Mouse (Mus musculus): ENCODE results near the gene Sfn. TPM values are rescaled to one million over a fixed set of nuclear protein-coding genes. Genes with fewer than 3 reads are reported as not detected.
A peak's percentile ranks its signal among the peaks of the same experiment; 100 is the strongest.

Sfn gene
- total and polyA plus RNA-seq, 2 experiments = 0.54 to 0.55 TPM

- no peaks in the 10 kb centered on the region for H3K4me1 ChIP-seq (ENCODE audit: control insufficient read depth, insufficient read depth, low read length)
- no peak overlapping the region for H3K9ac ChIP-seq (ENCODE audit: low read depth, low read length)
- WGBS = 22% methylated on average over 6 of the region's 6 CpGs
- peak; percentile 17 for DNase-seq (ENCODE audit: extremely low read depth, low read depth, low spot score)
- H3K4me3 ChIP-seq (ENCODE audit: insufficient read depth, low read depth, low read length) = no peak overlapping the region
- no peaks in the 10 kb centered on the region for H3K79me2 ChIP-seq (ENCODE audit: control insufficient read depth, insufficient read depth, low read length)
- H3K27me3 ChIP-seq (ENCODE audit: control insufficient read depth, insufficient read depth, low read length) = no peaks in the 10 kb centered on the region
- TF ChIP-seq POLR2A (IDR thresholded peaks at IDR 0.05; ENCODE audit: extremely low read depth, insufficient read depth, low read length) (no peak), CTCF (IDR thresholded peaks at IDR 0.05; ENCODE audit: low read depth, low read length) (peak; percentile 96)
- H3K36me3 ChIP-seq (ENCODE audit: control insufficient read depth, insufficient read depth, low read length) = peaks cover 1% of the 10 kb centered on the region; the same call in 1 of the 2 replicates
- no peak overlapping the region for H3K27ac ChIP-seq (replicated peaks; ENCODE audit: insufficient read depth, low read depth, low read length)
Observed at GRCm38 (mm10) chr4:133609719-133610118, 7.8 kb upstream of the Sfn start.

GRCm38 (mm10) chr4:133607284-133607683 is 5.3 kb upstream of the Sfn start:
- H3K79me2 ChIP-seq (ENCODE audit: control insufficient read depth, insufficient read depth, low read length) = no peaks in the 10 kb centered on the region
- no peak for DNase-seq (ENCODE audit: extremely low read depth, low read depth, low spot score)
- H3K9ac ChIP-seq (ENCODE audit: low read depth, low read length) = no peak overlapping the region
- no peak overlapping the region for H3K27ac ChIP-seq (replicated peaks; ENCODE audit: insufficient read depth, low read depth, low read length)
- H3K4me3 ChIP-seq (ENCODE audit: insufficient read depth, low read depth, low read length) = no peak overlapping the region
- 94% methylated on average over 10 of the region's 10 CpGs for WGBS
- H3K36me3 ChIP-seq (ENCODE audit: control insufficient read depth, insufficient read depth, low read length) = peaks cover 1% of the 10 kb centered on the region; the same call in 1 of the 2 replicates
- H3K4me1 ChIP-seq (ENCODE audit: control insufficient read depth, insufficient read depth, low read length) = no peaks in the 10 kb centered on the region
- TF ChIP-seq CTCF (IDR thresholded peaks at IDR 0.05; ENCODE audit: low read depth, low read length) = no peak
- TF ChIP-seq POLR2A (IDR thresholded peaks at IDR 0.05; ENCODE audit: extremely low read depth, insufficient read depth, low read length) = no peak
- no peaks in the 10 kb centered on the region for H3K27me3 ChIP-seq (ENCODE audit: control insufficient read depth, insufficient read depth, low read length)

- no peak overlapping the region for H3K9ac ChIP-seq (ENCODE audit: low read depth, low read length)
- H3K4me1 ChIP-seq (ENCODE audit: control insufficient read depth, insufficient read depth, low read length) = peaks cover 2% of the 10 kb centered on the region; the same call in 1 of the 2 replicates
- no peak overlapping the region for H3K4me3 ChIP-seq (ENCODE audit: insufficient read depth, low read depth, low read length)
- H3K27me3 ChIP-seq (ENCODE audit: control insufficient read depth, insufficient read depth, low read length) = no peaks in the 10 kb centered on the region
- H3K79me2 ChIP-seq (ENCODE audit: control insufficient read depth, insufficient read depth, low read length) = no peaks in the 10 kb centered on the region
- 85% methylated on average over 9 of the region's 9 CpGs for WGBS
- no peak overlapping the region for H3K27ac ChIP-seq (replicated peaks; ENCODE audit: insufficient read depth, low read depth, low read length)
- H3K36me3 ChIP-seq (ENCODE audit: control insufficient read depth, insufficient read depth, low read length) = peaks cover 1% of the 10 kb centered on the region; the same call in 1 of the 2 replicates
- DNase-seq (ENCODE audit: extremely low read depth, low read depth, low spot score) = no peak
- no peak for TF ChIP-seq CTCF (IDR thresholded peaks at IDR 0.05; ENCODE audit: low read depth, low read length)
- no peak for TF ChIP-seq POLR2A (IDR thresholded peaks at IDR 0.05; ENCODE audit: extremely low read depth, insufficient read depth, low read length)
Observed at GRCm38 (mm10) chr4:133605330-133605729, 3.4 kb upstream of the Sfn start.

GRCm38 (mm10) chr4:133604856-133605255 is 2.9 kb upstream of the Sfn start:
- Histone ChIP-seq H3K79me2 (ENCODE audit: control insufficient read depth, insufficient read depth, low read length) (no peaks in the 10 kb centered on the region), H3K27me3 (ENCODE audit: control insufficient read depth, insufficient read depth, low read length) (no peaks in the 10 kb centered on the region)
- WGBS = 87% methylated on average over 6 of the region's 6 CpGs

GRCm38 (mm10) chr4:133604175-133604574 is 2.2 kb upstream of the Sfn start:
- TF ChIP-seq POLR2A (IDR thresholded peaks at IDR 0.05; ENCODE audit: extremely low read depth, insufficient read depth, low read length) (no peak), CTCF (IDR thresholded peaks at IDR 0.05; ENCODE audit: low read depth, low read length) (no peak)
- Histone ChIP-seq H3K9ac (ENCODE audit: low read depth, low read length) (no peak overlapping the region), H3K27me3 (ENCODE audit: control insufficient read depth, insufficient read depth, low read length) (no peaks in the 10 kb centered on the region), H3K36me3 (ENCODE audit: control insufficient read depth, insufficient read depth, low read length) (peaks cover 1% of the 10 kb centered on the region; the same call in 1 of the 2 replicates), H3K27ac (replicated peaks; ENCODE audit: insufficient read depth, low read depth, low read length) (no peak overlapping the region), H3K4me3 (ENCODE audit: insufficient read depth, low read depth, low read length) (no peak overlapping the region), H3K79me2 (ENCODE audit: control insufficient read depth, insufficient read depth, low read length) (no peaks in the 10 kb centered on the region), H3K4me1 (ENCODE audit: control insufficient read depth, insufficient read depth, low read length) (peaks cover 2% of the 10 kb centered on the region; the same call in 1 of the 2 replicates)
- WGBS = 83% methylated on average over 7 of the region's 7 CpGs
- DNase-seq (ENCODE audit: extremely low read depth, low read depth, low spot score) = no peak

More at GRCm38 (mm10) chr4:133604856-133605255, 2.9 kb upstream of the Sfn start:
- TF ChIP-seq POLR2A (IDR thresholded peaks at IDR 0.05; ENCODE audit: extremely low read depth, insufficient read depth, low read length) (no peak), CTCF (IDR thresholded peaks at IDR 0.05; ENCODE audit: low read depth, low read length) (no peak)
- Histone ChIP-seq H3K27ac (replicated peaks; ENCODE audit: insufficient read depth, low read depth, low read length) (no peak overlapping the region), H3K36me3 (ENCODE audit: control insufficient read depth, insufficient read depth, low read length) (peaks cover 1% of the 10 kb centered on the region; the same call in 1 of the 2 replicates), H3K4me1 (ENCODE audit: control insufficient read depth, insufficient read depth, low read length) (peaks cover 2% of the 10 kb centered on the region; the same call in 1 of the 2 replicates), H3K4me3 (ENCODE audit: insufficient read depth, low read depth, low read length) (no peak overlapping the region), H3K9ac (ENCODE audit: low read depth, low read length) (no peak overlapping the region)
- DNase-seq (ENCODE audit: extremely low read depth, low read depth, low spot score) = no peak

GRCm38 (mm10) chr4:133603056-133603455 is 1.1 kb upstream of the Sfn start:
- Histone ChIP-seq H3K79me2 (ENCODE audit: control insufficient read depth, insufficient read depth, low read length) (no peaks in the 10 kb centered on the region), H3K4me1 (ENCODE audit: control insufficient read depth, insufficient read depth, low read length) (peaks cover 2% of the 10 kb centered on the region; the same call in 1 of the 2 replicates), H3K4me3 (ENCODE audit: insufficient read depth, low read depth, low read length) (no peak overlapping the region), H3K27ac (replicated peaks; ENCODE audit: insufficient read depth, low read depth, low read length) (no peak overlapping the region), H3K9ac (ENCODE audit: low read depth, low read length) (no peak overlapping the region), H3K27me3 (ENCODE audit: control insufficient read depth, insufficient read depth, low read length) (no peaks in the 10 kb centered on the region), H3K36me3 (ENCODE audit: control insufficient read depth, insufficient read depth, low read length) (peaks cover 1% of the 10 kb centered on the region; the same call in 1 of the 2 replicates)
- DNase-seq (ENCODE audit: extremely low read depth, low read depth, low spot score) = no peak
- 86% methylated on average over 5 of the region's 5 CpGs for WGBS
- TF ChIP-seq CTCF (IDR thresholded peaks at IDR 0.05; ENCODE audit: low read depth, low read length) (no peak), POLR2A (IDR thresholded peaks at IDR 0.05; ENCODE audit: extremely low read depth, insufficient read depth, low read length) (no peak)

All from liver, adult 2 months (tissue).